Mouse (Mus musculus): ENCODE data around the gene Kxd1.
A peak's percentile ranks its signal among the peaks of the same experiment; 100 is the strongest.
"Not testable (repeated sequence)": the region's sequence is repeated elsewhere in the genome, so short reads cannot be mapped to it uniquely, and the experiment has no call there.

Gene Kxd1

GRCm38 (mm10) chr8:70513441-70513840, 14.3 kb downstream of the Kxd1 start:
- DNase-seq (ENCODE audit: low read depth, low spot score) = no peak

DNA sequence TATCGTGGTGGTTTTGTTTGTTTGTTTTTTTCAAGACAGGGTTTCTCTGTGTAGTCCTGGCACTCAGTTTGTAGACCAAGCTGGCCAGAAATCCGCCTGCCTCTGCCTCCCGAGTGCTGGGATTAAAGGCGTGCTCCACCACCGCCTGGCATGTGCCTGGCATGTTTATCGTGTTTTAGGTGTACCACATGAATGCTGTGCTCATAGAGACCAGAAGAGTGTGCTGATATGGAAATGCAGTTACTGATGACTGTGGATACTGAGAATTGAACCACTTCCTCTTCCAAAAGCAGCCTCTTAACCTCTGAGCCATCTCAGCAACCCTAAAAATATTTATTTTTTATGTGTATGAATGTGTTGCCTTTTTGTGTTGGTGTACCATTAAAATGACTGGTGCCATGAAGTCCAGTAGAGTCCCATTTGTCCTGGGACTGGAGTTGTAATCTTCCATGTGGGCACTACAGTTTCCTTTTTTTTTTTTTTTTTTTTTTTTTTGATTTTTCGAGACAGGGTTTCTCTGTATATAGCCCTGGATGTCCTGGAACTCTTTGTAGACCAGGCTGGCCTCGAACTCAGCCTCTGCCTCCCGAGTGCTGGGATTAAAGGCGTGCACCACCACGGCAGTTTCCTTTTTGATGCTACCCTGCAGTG, 15.4 kb downstream of the Kxd1 start:
- DNase-seq (ENCODE audit: low read depth, low spot score) = no peak

GRCm38 (mm10) chr8:70511770-70512169, 16.0 kb downstream of the Kxd1 start:
- DNase-seq (ENCODE audit: low read depth, low spot score) = no peak

- DNase-seq (ENCODE audit: low read depth, low spot score) = not testable (repeated sequence)
Measured at GRCm38 (mm10) chr8:70511174-70511573, 16.6 kb downstream of the Kxd1 start.

- peak; percentile 94 for DNase-seq (ENCODE audit: low read depth, low spot score)
Measured at GRCm38 (mm10) chr8:70510228-70510915, 17.4 kb downstream of the Kxd1 start, which contains the start of gene Uba52. TSS of gene Uba52 (minus strand) at chr8:70510801.

- no peak for DNase-seq (ENCODE audit: low read depth, low spot score)
Measured at GRCm38 (mm10) chr8:70509281-70509952, 18.3 kb downstream of the Kxd1 start.

DNA sequence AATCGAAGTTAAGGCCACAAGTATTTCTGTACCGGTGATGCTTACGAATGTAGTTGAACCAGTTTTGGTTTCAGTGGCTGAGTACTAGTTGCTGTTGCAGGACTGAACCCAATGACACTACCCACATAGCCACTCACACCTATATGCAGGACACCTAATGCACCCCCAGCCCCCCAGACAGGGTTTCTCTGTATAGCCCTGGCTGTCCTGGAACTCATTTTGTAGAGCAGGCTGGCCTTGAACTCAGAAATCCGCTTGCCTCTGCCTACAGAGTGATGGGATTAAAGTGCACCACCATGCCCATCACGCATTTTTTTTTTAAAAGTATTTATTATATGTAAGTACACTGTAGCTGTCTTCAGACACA, 20.7 kb downstream of the Kxd1 start:
- no peak for DNase-seq (ENCODE audit: low read depth, low spot score)

DNA sequence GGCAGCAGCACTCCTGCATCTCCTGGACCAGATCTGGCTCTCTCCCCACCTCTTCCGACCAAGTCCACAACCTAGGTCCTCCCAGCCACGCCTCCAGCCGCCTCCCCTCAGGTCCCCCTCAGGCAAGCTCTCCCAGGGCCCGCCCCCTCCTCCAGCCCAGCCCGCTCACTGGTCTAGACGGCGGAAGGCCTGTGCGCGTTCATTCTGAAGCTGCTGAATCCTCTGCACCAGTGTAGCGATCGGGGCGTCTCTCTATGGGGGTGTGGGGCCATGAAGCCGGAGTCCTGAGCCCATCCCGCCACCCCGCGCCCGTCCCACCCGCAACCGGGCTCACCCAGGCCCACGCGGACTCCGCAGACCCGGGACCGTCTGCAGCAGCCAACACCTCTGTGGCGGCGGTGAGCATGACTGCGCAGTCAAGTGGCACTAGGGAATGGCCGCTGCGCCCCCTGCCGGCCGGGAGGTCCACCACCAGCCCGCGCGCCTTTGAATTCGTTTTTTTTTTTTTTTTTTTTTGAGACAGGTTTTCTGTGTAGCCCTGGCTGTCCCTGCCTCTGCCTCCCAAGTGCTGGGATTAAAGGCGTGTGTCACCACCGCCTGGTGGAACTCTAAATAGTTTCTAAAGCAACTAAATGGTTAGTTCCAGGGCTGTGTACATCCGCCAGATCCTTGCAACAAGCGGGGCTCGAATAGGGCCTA, 21.3 kb downstream of the Kxd1 start, which contains the start of gene Rex1bd:
Rex1bd (minus strand) TSS at position 425 of the 699 bp plus-strand sequence.
- peak; percentile 87 for DNase-seq (ENCODE audit: low read depth, low spot score)

GRCm38 (mm10) chr8:70505698-70506327, 21.9 kb downstream of the Kxd1 start:
- DNase-seq (ENCODE audit: low read depth, low spot score) = no peak

GRCm38 (mm10) chr8:70504851-70505250, 22.9 kb downstream of the Kxd1 start:
- peak; percentile 81 for DNase-seq (ENCODE audit: low read depth, low spot score)

DNA sequence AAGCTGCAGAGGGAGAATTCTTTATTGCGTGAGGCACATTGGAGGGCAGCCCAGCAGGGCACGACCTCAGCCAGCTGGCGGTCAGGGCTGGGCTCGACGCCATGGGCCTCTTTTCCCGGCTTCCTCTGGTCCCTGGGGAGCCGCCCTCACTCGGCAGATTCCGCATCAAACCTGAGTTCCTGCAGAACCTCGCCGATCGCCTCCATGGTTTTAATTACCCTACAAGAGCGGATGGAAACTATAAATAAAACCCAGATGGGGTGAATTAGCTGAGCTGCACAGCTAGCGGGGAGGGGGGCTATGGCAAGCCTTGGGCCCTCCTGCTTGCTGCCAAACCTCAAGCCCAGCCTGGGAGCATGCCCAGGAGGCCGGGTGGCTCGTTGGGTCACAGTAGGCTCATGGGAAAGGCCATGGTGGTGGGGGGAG, 23.5 kb downstream of the Kxd1 start:
- no peak for DNase-seq (ENCODE audit: low read depth, low spot score)

DNA sequence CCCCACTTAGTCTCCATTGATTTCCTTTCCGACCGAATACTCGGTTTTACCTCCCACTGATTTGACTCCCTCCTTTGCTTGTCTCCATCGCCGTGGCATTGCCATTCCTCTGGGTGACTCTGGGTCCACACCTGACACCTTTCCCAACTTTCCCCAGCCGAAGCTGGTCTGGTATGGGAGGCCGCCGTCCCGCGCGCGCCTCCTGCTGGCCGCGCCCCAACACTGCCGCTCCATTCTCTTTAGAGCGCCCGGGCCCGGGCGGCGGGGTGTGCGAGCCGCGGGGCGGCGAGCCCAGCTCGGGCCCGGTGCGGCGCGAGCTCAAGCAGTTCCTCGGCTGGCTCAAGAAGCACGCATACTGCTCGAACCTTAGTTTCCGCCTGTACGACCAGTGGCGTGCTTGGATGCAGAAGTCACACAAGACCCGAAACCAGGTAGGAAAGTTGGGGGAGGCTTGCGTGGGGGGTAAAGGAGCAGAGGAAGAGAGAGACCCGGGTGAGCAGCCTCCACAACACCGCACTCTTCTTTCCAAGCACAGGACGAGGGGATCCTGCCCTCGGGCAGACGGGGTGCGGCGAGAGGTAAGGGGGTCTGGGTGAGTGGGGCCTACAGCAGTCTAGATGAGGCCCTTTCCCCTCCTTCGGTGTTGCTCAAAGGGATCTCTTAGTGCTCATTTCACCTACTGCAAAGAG, 24.6 kb downstream of the Kxd1 start:
- DNase-seq (ENCODE audit: low read depth, low spot score) = peak; percentile 68

GRCm38 (mm10) chr8:70502540-70502939, 25.2 kb downstream of the Kxd1 start:
- no peak for DNase-seq (ENCODE audit: low read depth, low spot score)

GRCm38 (mm10) chr8:70501820-70502529, 25.8 kb downstream of the Kxd1 start:
- DNase-seq (ENCODE audit: low read depth, low spot score) = no peak

GRCm38 (mm10) chr8:70500386-70501301, 27.1 kb downstream of the Kxd1 start:
- peak; percentile 61 for DNase-seq (ENCODE audit: low read depth, low spot score)

GRCm38 (mm10) chr8:70495771-70496062, 32.0 kb downstream of the Kxd1 start:
- DNase-seq (ENCODE audit: low read depth, low spot score) = no peak

- no peak for DNase-seq (ENCODE audit: low read depth, low spot score)
Measured at GRCm38 (mm10) chr8:70495001-70495770, 32.6 kb downstream of the Kxd1 start.

GRCm38 (mm10) chr8:70494416-70494945, 33.3 kb downstream of the Kxd1 start:
- no peak for DNase-seq (ENCODE audit: low read depth, low spot score)

All from c-Kit-negative CD71-positive TER-119-positive erythroid progenitor cells, embryonic 14.5 days (primary cell).